Mouse (Mus musculus): Measurements from ENCODE around the gene Ston2. TPM values are rescaled to one million over a fixed set of nuclear protein-coding genes. Genes with fewer than 3 reads are reported as not detected.

Gene Ston2
- polyA plus RNA-seq, 1 experiment: 11.3 TPM

- peaks cover 7% of the 10 kb centered on the region for H3K4me1 ChIP-seq (ENCODE audit: control insufficient read depth, insufficient read depth, low read length)
- H3K4me3 ChIP-seq (ENCODE audit: insufficient read depth, low read length): no peak overlapping the region
- TF ChIP-seq CTCF (IDR thresholded peaks at IDR 0.05; ENCODE audit: extremely low read depth, insufficient read depth, low read length): no peak
- TF ChIP-seq POLR2A (IDR thresholded peaks at IDR 0.05; ENCODE audit: extremely low read depth, insufficient read depth, low read length): no peak
- H3K27ac ChIP-seq (ENCODE audit: insufficient read depth, low read length): no peak overlapping the region
These were observed 203.0 kb downstream of the Ston2 start for GRCm38 (mm10) chr12:91585206-91585605.

GRCm38 (mm10) chr12:91583409-91583808 is 204.8 kb downstream of the Ston2 start:
- H3K4me3 ChIP-seq (ENCODE audit: insufficient read depth, low read length): no peak overlapping the region
- no peak overlapping the region for H3K27ac ChIP-seq (ENCODE audit: insufficient read depth, low read length)
- peaks cover 7% of the 10 kb centered on the region for H3K4me1 ChIP-seq (ENCODE audit: control insufficient read depth, insufficient read depth, low read length)
- TF ChIP-seq POLR2A (IDR thresholded peaks at IDR 0.05; ENCODE audit: extremely low read depth, insufficient read depth, low read length) (no peak), CTCF (IDR thresholded peaks at IDR 0.05; ENCODE audit: extremely low read depth, insufficient read depth, low read length) (no peak)

Other genes with a start within 250 kb of the Ston2 start
- 24.2 and 24.6 TPM in 2 replicates for gene Gtf2a1, start 197.9 kb downstream of the Ston2 start, polyA plus RNA-seq (2012; rRNA removed)
- 98.9 and 107 TPM in 2 replicates for gene Sel1l, start 60.8 kb upstream of the Ston2 start, polyA plus RNA-seq (2012; rRNA removed)

Data from cortical plate, adult 2 months (tissue).